Mouse (Mus musculus) thymus, adult 18-20 months (tissue): ENCODE results near the gene Smarca5.

Experiments
- DNase-seq, 2 experiments: peaks; one replicate each; pipeline ENCODE4 v3.0.0; 2022; ENCODE audit warnings: mixed read lengths in 2 of 2

The Smarca5 gene

DNA sequence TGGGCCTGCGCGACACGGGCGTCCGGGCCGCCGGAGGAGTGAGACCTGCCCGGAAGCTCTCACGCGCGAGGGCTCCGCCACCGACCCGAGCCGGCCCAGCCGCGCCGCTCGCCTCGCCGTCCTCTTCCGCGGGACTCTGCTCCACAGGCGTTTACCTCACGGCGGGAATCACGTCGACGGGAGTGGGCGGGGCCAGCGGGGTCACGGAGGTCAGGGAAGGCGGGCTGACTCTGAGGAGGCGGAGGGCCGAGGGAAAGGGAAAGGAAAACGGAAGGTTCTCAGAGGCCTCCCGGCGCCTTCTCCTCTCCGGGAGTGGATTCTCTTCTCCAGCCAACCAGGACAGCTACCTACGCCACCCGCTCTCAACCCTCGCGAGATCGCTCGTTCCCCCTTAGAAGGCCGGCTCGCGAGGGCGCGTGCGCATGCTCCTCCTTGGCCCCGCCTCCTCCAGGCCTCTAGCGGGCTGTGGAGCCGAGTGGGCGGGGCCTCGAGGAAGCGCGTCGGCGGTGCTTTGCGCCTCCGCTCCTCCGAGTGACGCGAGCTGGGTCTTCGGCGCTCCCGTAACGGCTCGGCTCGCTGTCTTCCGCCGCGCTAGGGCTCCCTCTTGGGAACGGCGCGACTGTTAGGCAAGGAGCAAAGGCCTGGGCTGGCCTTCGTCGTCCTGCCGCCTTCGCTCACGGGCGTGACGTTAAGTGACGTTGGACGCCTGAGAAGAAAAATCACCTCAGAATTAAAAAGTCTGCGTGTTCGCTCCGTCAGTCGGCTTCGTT lies at the start of gene Smarca5:
Gene Smarca5, minus strand, starts transcription at position 343 of the 770 bp plus-strand sequence.
- peak; percentile 89 to 91 for DNase-seq

DNA sequence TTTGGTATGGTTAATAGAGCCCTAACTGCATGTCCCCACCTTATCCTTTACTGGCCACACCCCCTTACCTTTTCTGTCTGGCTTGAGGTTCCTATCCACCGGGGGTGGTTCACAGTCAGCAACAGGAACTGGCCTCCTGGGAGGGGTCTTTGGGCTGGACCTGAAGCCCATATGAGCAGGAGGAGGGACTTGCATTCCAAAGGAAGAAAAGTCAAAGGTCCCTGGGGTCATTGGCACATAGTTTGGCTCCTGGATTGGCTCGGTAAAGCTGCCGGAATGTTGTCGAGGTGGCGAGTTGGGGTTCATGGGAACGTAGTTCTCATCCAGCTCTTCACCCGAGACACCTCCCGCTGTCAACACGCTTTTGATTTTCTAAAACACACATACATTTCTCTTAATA lies 45.3 kb upstream of the Smarca5 start:
- no peak for DNase-seq

DNA sequence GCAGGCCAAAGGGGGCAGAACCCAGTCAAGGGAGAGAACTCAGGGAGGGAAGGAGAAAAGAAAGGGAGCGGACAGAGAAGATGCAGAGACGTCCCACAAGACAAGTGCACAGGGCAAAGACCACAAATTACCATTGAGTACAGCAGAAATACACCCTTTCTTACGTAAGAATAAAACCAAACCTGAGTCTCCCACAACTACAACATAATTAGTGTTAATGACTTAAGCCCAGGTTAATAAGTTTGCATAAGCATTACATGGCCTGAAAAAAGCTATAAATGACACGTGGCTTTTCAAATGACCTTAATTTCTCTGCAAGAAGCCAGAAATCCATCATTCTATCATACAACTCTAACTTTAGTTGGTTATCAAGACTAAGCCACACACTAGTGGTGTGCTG lies 44.0 kb upstream of the Smarca5 start:
- no peak for DNase-seq

DNA sequence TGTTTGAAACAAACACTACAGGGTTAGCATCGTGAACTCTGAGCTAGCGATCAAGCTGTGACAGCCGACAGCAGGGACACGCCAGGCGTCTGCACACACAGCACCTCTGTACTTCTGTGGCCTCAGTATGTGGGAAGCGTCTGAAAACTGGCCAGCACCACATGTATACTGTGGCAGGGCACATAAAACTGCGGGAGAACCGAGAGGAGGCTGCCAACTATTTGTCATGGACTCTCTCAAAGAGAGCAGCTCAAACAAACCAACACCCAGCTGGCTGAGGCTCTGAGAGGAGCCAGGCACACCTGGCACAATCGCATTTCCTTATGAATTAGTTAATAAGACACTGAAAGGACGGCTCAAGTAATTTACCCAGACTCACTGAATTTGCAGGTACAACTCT lies 42.0 kb upstream of the Smarca5 start:
- no peak for DNase-seq

DNA sequence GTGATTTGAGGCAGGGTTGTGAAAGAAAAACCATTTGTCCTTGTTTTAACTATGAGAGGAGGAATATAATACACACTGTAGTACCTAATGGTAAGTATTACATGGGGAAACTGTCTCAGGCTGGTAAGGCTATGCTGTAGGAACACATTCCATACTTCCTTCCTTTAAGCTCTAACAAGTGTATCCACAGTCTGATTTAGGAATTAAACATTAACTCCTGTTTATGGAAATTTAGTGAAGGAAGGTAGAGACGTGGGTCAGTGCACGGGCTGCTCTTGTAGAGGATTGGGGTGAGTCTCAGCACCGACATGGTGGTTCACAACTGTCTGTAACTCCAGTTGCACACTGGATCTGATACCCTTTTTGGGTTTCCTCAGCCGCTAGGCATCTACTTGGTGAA lies 41.0 kb upstream of the Smarca5 start:
- DNase-seq = no peak

DNA sequence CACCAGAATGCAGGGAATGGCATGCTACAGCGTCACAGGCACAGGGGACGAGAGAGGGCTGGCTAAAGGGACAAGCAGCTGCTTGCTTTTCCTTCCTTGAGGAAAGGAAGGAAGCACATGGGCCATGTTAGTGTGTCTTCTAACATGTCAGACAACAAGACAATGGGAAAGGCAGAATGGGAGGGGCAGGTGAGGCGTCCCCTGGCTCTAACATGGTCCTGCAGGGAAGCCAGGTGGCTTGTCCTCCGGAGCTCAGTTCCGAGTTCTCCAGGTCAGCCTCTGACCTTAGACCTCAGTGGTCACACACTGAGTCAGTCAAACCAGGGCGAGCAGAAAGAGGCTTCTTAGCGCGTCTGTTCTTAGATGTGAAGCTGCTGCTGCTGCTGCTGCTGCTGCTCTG lies 37.1 kb upstream of the Smarca5 start:
- no peak for DNase-seq

DNA sequence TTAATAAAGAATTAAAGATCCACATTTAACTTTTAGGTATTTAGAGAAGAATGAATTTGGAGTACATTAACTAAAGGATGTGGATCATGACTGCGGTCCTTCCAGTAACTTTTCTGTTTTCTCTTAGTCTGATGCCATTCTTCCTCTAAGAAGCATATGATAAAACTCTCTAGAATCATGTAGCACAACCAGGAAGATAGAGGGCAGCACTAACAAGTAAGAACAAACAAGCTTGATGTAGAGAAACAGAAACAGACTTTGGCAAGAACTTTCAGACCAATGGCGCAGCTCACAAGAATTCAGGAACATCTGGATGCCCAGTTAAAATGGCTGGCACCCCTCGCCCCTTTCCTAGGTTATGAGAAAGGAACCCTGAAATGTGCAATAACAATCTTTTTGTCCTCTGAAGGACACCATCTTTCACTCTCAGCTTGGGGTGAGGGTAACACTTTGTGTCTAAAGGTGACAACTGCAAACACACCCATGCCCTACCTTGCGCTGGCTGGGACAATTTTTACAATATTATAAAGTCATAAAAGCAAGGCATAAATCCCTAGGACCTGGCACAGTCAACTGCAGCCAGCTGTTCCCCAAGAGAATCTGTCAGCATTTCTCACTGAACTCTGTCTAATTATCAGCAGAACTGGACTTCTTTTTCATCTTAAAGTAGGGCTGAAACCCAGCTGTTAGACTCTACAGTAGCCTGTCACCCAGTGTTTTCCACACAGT lies 33.6 kb upstream of the Smarca5 start:
- no peak for DNase-seq

DNA sequence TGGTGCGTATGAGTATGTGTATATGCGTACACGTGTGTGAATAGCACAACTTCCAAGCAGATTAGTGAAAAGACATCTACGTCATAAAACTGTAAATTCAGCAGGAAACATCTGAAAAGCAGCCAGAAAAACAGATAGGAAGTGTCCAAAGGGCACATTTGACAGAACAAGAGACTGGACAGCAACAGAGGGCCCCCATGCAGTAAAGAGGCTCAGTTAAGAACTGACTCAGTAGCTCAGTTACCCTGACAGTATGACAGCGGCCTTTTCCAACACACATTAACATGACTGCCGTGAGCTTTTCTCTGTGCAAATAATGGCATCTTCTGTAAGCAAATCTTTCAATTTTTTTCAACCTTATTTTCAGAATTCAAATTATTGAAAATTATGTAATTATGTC lies 29.2 kb upstream of the Smarca5 start:
- no peak for DNase-seq

DNA sequence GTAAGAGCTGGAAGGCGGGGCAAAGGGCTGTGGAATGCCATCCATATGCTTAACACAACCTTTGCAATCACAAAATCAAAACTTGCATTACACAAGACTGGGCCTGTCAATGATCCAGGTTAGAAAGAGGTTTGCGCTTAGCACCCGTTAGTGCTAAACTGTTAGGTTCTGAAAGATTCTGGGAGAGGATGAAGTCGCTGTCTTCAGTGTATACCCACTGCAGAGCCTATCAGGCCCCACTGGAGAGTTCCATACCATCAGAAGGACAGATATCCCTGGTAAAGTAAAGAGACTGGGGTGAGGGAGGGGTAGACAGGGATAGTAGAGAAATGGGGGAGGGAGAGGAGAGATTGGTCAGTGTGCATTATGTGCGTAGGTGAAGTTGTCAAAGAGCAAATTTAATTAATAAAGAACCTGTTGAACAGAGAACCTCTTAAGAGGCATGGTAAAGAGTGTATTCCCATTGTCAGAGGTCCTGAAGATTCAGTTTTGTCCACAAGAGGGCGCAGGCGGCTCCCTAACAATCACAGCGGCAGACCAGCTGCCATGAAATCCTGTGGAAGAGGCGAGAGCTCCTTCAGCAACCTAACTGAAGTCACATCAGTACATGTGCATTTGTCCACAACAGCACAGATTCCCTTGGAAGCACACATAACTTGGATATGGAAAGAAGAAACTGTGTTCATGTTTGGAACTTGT lies 13.9 kb upstream of the Smarca5 start:
- DNase-seq = peak; percentile 18 to 37

DNA sequence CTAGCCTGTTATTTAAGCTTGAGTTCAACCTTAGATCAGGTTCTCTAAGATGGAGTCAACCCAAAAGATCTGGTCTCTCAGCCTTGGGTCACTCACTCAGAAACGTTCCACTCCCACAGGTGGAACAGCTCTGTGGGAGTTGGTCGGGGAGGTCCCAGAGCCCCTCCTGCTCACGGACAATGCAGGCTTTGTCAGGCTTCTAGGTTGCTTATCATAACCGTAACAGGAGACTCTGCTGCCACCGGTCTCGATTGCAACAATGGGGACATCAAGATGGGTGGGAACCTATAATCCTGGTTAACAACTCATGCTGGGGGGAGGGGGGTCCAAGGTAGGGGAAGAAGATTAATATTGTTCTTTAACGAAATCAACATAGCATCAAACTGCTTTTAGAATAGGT lies 13.1 kb upstream of the Smarca5 start:
- DNase-seq = no peak

DNA sequence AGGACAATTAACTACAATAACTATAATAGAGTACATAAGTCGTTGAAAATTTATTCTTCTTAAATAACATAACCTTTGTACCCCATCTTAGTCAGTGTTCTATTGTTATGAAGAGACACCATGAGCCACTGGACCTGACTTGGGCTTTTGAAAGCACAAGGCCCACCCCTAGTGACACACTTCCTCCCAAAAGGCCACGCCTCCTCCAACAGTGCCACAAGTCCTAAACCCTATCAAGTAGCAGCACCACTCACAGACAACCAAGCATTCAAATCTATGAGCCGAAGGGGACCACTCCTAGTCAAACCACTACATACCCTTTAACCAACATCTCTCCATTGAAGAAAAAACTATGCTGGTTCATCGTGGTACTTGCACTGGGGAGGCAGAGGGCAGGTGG lies 9.8 kb upstream of the Smarca5 start:
- DNase-seq = no peak

DNA sequence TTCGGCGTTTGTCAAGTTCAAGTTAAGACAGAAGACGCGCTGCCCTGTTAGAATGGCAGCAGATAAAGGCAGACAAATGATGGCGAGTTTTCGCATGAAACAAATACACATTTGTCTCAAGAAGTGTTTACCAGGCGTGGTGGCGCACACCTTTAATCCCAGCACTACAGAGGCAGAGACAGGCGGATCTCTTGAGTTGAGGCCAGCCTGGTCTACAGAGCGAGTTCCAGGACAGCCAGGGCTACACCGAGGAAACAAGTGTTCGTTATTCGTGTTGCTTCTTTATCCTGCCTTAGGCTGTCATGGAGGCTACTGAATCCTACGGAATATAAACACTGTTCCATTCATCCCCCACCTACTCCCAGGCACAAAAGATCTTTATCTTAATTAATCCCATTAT lies 635 bp upstream of the Smarca5 start:
- no peak for DNase-seq

DNA sequence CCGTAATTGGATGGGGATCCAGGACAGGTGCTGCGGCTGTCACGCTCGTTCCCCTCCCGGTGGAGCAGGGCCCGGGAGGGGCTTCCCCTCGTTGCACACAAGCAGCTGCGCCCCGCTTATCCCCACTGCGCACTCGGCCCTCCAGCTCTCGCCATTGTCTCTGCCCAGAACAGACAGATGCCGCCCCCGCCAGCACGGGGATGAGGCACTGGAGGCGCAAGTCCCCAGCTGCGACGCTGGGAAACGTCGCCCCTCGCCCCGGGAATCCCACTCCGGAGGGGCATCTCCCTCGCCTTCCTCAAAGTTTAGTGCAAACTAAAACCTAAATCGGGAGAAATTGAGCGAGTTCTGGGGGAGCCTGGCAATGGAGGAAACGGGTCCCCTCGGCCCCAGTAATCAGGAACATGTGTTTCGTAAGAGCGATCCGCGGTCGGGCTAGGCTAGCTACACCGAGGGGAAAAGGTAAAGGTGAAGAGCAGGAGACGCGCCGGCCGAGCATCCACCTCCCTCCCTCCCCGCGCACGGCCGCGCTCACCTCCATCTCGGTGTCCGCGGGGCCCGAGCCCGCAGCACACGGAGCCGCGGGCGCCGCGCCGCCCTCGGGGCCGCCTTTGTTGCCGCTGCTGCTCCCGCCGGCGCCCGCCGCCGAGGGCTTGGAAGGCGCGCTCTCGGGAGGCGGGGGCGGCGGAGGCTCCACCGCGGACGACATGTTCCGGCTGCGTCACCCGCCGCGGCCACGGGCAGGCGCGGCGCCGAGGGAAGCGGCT lies 726 bp downstream of the Smarca5 start:
- peak; percentile 43 for DNase-seq

DNA sequence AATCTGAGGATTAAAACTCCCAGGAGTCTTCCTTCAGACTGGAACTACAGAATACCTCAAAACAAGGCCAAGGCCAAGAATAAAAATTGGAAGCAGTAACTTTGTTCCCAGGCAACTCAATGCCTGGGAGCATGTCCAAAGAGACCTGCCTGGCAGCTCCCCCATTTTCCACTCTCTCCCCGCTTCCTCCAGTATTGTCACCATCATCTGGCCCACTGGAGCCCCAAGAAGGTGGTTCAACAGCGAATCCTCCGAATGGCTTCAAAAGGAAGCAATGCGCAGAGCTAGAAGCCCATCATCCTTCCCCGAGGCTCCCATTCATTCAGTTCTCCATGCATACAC lies 1.3 kb downstream of the Smarca5 start:
- DNase-seq = no peak

DNA sequence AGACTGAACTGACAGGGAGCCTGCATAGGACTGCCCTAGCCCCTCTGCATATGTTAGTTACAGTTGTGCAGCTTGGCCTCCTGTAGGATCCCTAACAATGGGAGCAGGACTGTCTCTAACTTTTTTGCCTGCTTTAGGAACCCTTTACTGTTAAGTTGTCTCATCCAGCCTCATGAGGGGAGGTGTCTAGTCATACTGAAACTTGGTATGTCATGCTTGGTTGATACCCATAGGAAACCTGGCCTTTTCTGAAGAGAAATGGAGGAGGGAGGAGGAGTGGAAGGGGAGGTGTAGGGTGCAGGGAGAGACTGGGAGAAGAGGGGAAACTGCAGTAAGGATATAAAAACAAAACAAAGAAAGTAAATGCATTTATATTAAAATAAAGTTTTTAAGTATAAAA lies 7.0 kb downstream of the Smarca5 start:
- no peak for DNase-seq

DNA sequence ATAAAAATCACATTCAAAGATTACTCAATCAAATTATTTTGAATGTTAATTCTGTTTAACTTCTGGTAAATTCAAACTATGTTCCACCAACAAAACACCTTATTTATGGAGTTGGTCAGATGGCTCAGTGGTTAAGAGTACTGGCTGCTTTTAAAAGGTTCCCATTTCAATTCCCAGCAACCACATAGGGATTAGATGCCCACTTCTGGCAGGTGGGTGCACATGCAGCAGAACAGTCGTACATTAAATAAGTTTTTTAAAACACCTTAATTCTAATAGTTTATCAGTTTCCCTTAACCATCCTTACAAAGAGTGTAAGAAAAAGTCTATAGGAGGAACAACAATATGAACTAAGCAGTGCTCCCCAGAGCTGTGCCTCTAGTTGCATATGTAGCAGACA lies 24.8 kb downstream of the Smarca5 start:
- DNase-seq = no peak

DNA sequence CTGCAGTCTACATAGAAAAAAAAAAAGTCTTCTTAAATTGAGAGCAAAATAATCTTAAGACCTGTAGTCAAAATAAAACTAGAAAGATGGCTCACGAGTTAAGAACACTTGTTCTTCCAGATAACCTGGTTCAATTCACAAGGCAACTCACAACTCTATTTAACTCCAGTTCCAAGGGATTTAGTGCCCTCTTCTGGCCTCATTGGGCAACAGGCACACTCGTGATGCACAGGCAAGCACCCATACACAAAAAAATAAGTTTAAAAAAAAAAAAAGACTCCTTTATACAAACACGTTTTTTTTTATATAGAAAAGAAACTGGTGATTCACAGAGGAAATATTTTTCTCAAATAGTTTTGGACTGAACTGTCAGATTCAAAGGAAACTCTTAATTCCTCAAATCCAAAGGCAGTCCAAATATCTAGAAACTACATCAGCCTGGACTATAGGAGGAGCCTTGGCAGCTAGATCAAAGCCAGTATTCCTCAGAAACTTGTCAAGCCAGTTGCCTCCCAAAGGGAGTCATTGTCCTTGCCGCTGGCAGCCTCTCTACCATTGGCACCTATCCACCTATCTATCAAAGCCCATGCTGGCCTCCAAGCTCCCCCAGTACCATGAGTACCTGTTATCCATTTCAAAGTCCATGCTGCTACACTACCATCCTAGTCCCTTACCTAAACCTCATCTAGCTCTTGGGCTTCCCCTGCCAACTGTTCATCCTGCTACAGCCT lies 28.5 kb downstream of the Smarca5 start:
- no peak for DNase-seq

DNA sequence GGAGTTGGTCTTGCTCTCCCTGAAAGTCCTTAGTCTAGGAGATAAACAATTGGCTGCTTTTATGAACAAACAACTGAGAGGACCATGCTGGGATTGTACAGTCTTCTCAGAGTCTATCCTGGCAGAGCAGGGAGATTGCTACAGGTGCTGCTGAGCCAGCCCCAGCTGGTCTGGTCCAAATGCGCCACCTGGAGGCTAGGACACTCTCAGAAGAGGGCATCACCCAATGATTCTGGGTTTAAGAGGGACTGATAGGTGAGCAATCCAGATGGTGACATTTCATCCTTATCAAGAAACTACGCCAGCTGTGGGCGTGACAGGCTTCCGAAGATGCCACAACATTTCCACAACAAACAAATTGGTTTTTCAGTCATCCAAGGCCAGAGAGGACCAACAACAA lies 51.2 kb downstream of the Smarca5 start:
- peak; percentile 5 to 14 for DNase-seq

DNA sequence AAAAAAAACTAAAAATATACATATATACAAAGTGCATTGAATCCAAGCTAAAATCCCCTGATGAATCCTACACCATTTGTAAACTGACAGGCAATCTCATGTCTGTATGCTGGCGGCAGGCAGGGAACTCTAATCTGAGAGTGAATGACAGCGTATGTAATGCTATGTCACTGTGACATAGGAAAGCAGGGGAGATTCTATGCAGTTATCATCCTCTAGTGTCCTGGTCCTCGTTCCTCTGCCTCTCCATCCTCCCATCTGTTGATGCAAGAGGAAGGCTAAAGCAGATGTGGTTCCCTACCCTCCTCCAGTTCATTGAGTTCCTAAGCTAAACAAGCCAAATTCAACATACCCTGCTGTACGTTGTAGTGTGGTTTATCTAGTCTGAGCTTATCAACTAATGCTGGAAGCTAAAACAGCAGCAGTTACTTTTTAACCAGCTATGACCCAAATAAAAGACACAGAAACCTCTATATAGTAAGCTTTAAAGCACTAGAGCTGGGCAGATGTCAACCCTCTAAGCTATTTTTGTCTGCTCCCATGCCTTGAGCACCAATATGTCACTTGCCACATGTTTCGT lies 55.5 kb downstream of the Smarca5 start:
- DNase-seq = no peak

DNA sequence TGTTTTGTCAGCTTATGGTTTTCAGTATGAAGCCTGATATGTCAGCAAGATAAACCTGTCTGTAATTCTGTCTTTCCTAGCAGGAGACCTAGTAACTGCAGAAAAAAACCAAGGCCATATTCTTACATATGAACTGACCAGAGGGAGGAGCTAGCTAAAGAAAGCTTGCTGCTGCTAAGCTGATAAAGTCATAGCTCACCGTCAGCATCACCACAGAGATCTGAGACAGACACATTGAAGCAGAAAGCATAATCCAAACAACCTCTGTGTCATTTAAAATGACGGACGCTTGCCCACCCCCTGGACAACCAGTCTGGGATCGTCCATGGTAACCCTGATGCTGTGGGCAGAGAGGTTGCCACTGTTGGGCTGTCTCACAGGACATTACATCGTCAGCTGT lies 56.7 kb downstream of the Smarca5 start:
- no peak for DNase-seq

DNA sequence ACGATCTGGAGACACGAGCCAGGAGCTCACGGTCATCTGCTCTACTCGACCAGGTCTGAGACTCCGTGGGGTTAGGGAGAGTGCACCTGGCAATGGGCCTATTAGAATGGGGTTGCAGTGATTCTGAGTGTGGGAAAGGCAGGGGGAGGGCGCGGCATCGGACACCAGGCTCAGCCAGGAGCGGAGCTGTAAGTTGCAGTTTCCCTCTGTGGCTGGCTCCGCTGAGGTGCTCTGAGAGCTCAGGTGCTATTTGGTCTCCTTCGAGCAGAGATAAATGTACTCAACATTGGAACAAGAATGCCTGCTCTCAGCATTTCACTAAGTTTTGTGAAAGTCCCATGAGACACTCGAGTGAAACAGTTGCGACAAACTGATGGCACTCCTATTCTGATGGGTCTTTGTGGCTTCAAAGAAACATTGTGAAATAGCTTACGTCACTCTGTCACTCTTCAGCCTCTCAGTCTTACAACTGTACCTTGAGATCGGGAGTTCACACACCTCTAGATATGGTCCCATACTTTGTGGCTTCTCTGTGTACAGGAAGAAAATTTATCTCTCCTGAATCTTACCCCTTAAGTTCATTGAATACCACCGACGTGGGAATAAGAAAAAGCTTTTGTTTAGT lies 69.9 kb downstream of the Smarca5 start:
- DNase-seq = no peak

DNA sequence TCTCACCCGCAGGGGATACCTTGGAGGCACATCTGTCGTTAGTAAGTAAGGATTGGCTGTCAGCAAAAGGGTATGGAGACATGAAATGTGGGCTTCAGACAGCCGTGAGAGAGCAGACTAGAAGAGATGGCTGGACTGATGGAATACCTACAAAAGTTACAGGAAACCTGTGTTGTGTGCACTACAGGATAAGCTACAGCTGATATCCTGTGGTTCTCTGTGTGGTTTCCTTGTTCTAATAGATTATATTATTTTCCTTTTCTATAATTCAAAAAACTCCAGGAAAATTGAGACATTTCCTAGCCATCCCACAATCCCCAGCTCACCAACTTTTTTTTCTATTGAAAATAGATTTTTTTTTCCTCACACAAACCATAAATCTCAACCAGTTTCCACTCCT lies 75.8 kb downstream of the Smarca5 start:
- no peak for DNase-seq
